Mouse (Mus musculus): ENCODE measurements at regions not wholly inside any gene's neighbourhood (a gene's known extent, or its start where the extent isn't known, plus 50 kb on each side); places are given as distances from the start of the nearest gene placed in this dataset.

GRCm38 (mm10) chr5:56943899-56944298 is 773.9 kb upstream of the Pcdh7 start:
- DNase-seq (ENCODE audit: low read depth): peak; percentile 18

- peak; percentile 19 for DNase-seq (ENCODE audit: low read depth)
Measured at GRCm38 (mm10) chr5:56952799-56953498, 764.8 kb upstream of the Pcdh7 start.
